Mouse (Mus musculus) testis, adult 2 months (tissue): ENCODE data around the gene Atxn7l3. TPM values are rescaled to one million over a fixed set of nuclear protein-coding genes. Genes with fewer than 3 reads are reported as not detected.

Source experiments
- H3K27ac ChIP-seq: fragments of 200-500 bp; 2 replicates; pipeline ENCODE4 v1.5.1; 2012; ENCODE audit warnings: low read depth, low read length; ENCODE audit not compliant: control insufficient read depth, insufficient read depth
- H3K27me3 ChIP-seq: fragments of 200-500 bp; 2 replicates; pipeline ENCODE4 v1.6.1; 2012; ENCODE audit warnings: mild to moderate bottlenecking, low read length, moderate library complexity; ENCODE audit not compliant: control insufficient read depth, insufficient read depth
- H3K36me3 ChIP-seq: fragments of 200-500 bp; 2 replicates; pipeline ENCODE4 v1.6.1; 2012; ENCODE audit warnings: mild to moderate bottlenecking, low read length; ENCODE audit not compliant: control insufficient read depth, insufficient read depth
- H3K4me1 ChIP-seq: fragments of 200-500 bp; 2 replicates; pipeline ENCODE4 v1.6.1; 2012; ENCODE audit warnings: low read length; ENCODE audit not compliant: control insufficient read depth, insufficient read depth
- H3K4me3 ChIP-seq: fragments of 200-500 bp; 2 replicates; pipeline ENCODE4 v1.5.1; 2012; ENCODE audit warnings: low read depth, mild to moderate bottlenecking, low read length, moderate library complexity, mixed read lengths; ENCODE audit not compliant: control insufficient read depth
- CTCF ChIP-seq: fragments of 200-500 bp; IDR thresholded peaks from 2 replicates; pipeline ENCODE4 v1.5.1; 2012; ENCODE audit warnings: low read depth, mild to moderate bottlenecking, inconsistent platforms, low read length, moderate library complexity; ENCODE audit not compliant: control insufficient read depth, insufficient read depth, insufficient replicate concordance
- POLR2A ChIP-seq: fragments of 200-500 bp; IDR thresholded peaks from 2 replicates; pipeline ENCODE4 v1.6.1; 2012; ENCODE audit warnings: low read depth, mild to moderate bottlenecking, inconsistent platforms, low read length, moderate library complexity; ENCODE audit not compliant: control insufficient read depth
- polyA plus RNA-seq: library from polyadenylated mRNA; depleted of rRNA; stranded (reverse); fragments of >200 nt; gene quantifications from 2 replicates; pipeline ENCODE4 v1.2.3, GENCODE M21; 2012

Gene Atxn7l3
- polyA plus RNA-seq, 1 experiment, result 16.8 TPM

DNA sequence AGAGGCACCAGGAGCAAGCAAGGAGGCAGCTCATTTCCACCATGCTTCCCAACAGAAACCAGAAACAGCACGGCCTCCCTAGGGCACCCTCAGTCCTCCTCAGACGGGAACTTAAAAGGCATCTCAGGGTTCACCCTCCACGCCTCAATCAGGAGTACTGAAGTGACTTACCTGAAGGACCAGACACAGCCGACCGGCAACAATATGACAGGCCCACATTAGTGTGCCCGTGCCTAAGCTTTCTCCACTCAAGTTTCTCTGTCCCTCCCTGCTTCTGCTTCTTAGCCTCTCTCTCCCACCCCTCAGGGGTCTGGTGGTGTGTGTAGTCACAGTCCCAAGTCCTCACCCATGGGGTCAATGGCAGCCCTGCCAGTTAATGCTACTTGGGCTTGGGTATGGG lies 16.2 kb upstream of the Atxn7l3 start:
- Histone ChIP-seq H3K27ac (no peak overlapping the region), H3K27me3 (no peaks in the 10 kb centered on the region; the same call in 1 of the 2 replicates), H3K4me3 (no peak overlapping the region), H3K36me3 (no peaks in the 10 kb centered on the region), H3K4me1 (peaks cover 40% of the 10 kb centered on the region)
- TF ChIP-seq POLR2A (no peak), CTCF (no peak)

DNA sequence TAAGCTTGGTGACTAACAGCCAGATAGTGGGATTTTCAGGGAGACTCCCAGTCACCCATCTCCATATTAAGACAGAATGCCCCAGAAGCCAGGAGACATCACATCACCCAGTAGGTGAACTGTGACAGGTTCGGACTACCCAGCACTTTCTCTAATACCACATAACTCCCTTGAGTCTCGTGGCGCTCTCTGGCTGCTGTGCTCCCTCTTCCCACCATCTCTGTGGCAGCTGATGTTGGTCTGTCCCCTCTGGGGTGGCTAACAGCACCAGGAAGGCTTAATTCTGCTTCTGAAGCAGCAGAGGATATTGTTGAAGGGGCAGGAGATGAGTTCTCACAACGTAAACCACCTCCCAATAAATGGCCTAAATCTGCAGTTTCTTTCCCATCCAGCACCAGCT lies 15.5 kb upstream of the Atxn7l3 start:
- TF ChIP-seq POLR2A, result no peak
- no peak for TF ChIP-seq CTCF
- H3K4me3 ChIP-seq, result no peak overlapping the region
- H3K36me3 ChIP-seq, result no peaks in the 10 kb centered on the region
- H3K27ac ChIP-seq, result no peak overlapping the region
- H3K27me3 ChIP-seq, result no peaks in the 10 kb centered on the region
- peaks cover 36% of the 10 kb centered on the region for H3K4me1 ChIP-seq

DNA sequence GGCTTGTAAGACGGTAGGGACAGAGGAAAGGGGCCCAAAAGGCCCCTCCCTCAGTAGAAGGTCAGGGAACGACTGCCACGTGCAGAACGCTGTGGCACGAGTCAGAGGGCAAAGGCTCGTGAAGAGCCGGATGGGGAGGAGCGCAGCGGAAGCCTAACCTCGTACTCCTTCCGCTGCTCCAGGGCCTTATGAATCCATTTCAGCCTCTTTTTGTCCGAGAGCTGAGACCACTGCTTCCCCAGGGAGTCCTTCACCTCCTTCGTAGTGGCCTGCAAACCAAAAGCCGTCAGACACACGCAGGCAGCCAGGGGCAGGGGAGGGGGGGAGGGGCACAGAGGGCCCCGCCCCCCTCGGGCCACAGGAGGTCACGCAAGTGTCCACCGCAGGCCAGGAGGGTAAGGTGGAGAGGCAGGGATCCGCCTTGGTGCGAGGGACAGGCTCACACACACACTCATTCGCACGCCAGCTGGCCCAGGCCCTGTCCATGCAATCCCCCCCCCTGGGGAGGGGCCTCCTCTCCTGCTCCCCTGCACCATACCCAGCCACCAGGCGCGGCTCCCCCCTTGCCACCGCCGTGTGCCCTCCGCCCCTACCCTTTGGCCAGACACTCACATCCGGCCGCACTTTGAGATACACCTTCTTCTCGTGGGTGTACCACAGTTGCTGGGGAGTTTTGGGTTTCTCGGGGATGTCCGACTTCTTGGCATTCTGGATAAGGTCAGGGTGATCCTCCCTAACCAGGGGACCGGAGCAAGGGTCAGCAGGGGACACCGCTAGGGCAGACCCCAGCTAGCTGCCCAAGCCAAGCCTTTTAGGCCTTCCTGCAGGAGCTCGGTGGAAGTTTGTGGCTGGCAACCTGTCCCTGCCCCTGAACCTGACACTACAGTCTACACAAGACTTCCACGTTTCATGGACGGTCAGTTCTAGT lies 14.6 kb upstream of the Atxn7l3 start:
- no peaks in the 10 kb centered on the region for H3K27me3 ChIP-seq
- no peaks in the 10 kb centered on the region for H3K36me3 ChIP-seq
- peaks cover 30% of the 10 kb centered on the region for H3K4me1 ChIP-seq
- H3K4me3 ChIP-seq, result peak overlapping the region; percentile 40
- no peak for TF ChIP-seq POLR2A
- TF ChIP-seq CTCF, result no peak
- no peak overlapping the region for H3K27ac ChIP-seq

DNA sequence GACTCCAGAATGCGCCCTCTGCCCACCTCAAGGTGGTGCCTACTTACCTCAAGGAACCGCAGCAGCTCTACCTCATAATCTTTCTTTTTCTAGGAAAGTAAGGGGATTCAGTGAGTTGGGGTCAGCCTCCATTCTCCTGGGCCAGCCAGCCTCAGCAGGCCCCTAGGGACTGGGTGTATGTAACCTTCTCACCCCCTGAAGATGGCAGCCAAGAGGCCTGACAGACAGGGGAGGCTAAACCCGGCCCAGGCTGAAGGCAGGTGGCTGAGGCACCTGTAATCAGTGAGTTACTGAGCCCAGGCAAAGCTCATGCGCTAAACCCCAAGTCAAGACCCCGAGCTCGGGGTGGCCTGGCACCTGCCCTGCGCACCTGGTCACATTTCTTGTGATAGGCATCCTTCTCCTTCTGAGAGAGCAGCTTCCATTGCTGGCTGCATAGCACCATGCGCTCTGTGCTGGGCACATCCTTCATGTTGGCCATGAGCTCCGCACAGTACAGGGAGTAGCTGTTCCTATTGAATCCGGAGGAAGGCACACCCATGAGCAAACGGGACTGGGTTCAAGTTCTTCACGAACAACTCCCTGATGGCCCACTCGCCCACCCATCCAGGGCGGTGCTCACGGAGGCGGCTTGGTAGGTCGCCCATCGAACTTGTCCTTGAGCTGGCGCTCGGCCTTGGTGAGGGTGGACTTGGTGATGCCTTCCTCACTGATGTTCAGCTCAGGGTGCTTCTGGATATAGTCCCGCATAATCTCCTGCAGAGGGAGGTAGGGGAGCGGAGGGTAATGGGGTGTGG lies 13.6 kb upstream of the Atxn7l3 start:
- Histone ChIP-seq H3K4me3 (peak overlapping the region; percentile 84; the same call in 1 of the 2 replicates), H3K27ac (peak overlapping the region; percentile 7; the same call in 1 of the 2 replicates), H3K36me3 (no peaks in the 10 kb centered on the region), H3K4me1 (peaks cover 30% of the 10 kb centered on the region), H3K27me3 (no peaks in the 10 kb centered on the region)
- TF ChIP-seq CTCF (no peak), POLR2A (no peak)

DNA sequence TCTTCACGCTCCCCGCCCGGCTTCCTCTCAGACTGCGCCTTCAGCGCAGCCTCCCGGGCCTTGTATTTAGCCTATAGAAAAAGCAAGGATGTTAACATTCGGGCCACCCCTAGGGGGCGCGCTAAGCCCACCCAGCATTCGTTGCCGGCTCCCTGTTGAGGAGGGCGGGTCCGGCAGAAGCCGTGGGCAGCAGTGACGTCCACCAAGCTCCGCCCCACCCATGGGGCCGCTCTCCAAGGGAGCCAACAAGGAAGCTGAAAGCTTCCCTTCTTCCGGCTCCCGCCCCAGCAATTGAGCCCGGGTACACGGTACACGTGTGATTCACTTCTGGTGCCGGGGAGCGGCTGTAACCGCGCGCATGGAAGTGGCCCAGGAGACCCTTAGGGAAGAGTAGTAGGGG lies 12.5 kb upstream of the Atxn7l3 start:
- Histone ChIP-seq H3K4me3 (peak overlapping the region; percentile 84), H3K27ac (peak overlapping the region; percentile 7; the same call in 1 of the 2 replicates), H3K27me3 (no peaks in the 10 kb centered on the region), H3K4me1 (peaks cover 30% of the 10 kb centered on the region), H3K36me3 (no peaks in the 10 kb centered on the region)
- TF ChIP-seq CTCF (peak; percentile 97), POLR2A (peak; percentile 47)

DNA sequence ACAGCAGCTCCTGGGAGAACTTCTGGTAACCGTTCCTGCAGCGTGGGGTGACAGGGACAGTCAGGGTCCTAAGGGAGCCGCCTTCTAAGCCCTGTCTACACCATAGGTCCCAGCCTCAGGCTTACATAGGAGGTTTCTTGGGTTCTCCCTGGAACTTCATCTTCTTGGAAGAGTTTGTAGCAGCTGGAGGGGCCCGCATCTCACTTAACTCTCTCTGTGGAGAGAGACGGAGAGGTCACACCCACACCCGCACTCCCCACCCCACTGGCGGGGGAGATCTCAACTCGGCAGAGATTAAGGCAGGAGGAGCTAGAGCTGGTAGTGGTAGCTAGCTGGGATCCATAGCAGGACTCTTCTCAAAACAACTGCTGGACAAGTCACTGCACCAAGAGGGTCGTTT lies 11.7 kb upstream of the Atxn7l3 start:
- no peaks in the 10 kb centered on the region for H3K36me3 ChIP-seq
- H3K4me3 ChIP-seq, result no peak overlapping the region

DNA sequence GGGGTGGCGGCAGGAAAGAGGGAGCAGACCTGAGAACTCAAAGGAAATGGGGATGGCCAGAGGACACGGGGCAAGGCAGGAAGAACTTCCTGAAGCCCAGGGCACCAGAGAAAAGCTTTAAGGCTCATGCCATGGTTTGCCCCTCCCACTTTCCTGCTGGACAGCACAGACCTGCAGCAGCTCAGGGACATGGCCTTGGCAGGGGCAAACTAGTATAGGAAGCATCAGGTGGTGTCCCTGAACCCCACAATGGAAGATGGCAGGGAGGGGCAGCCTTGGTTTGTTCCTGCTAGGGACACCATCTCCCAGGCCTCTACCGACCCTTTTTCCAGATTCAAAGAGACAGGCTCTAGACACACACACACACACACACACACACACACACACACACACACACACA lies 8.9 kb upstream of the Atxn7l3 start:
- H3K27ac ChIP-seq, result no peak overlapping the region
- no peak for TF ChIP-seq CTCF
- TF ChIP-seq POLR2A, result no peak
- no peaks in the 10 kb centered on the region for H3K27me3 ChIP-seq
- H3K4me1 ChIP-seq, result peaks cover 21% of the 10 kb centered on the region
- H3K36me3 ChIP-seq, result no peaks in the 10 kb centered on the region
- no peak overlapping the region for H3K4me3 ChIP-seq

More for the DNA sequence above, 11.7 kb upstream of the Atxn7l3 start:
- TF ChIP-seq CTCF, result no peak
- no peaks in the 10 kb centered on the region for H3K27me3 ChIP-seq
- H3K27ac ChIP-seq, result no peak overlapping the region
- H3K4me1 ChIP-seq, result peaks cover 30% of the 10 kb centered on the region
